Mouse (Mus musculus): Measurements from ENCODE around the gene Hvcn1. TPM values are rescaled to one million over a fixed set of nuclear protein-coding genes. Genes with fewer than 3 reads are reported as not detected.

Gene Hvcn1
- total RNA-seq, 2 experiments from 2014 or later, result 2.6 to 3.0 TPM

- Histone ChIP-seq H3K27ac (no peak overlapping the region), H3K4me3 (no peak overlapping the region)
- no peak for DNase-seq (ENCODE audit: low spot score in 2 of 2)
- TF ChIP-seq CTCF (conservative IDR thresholded peaks at IDR 0.05), result no peak
Measured at GRCm38 (mm10) chr5:122231431-122231830, 24.8 kb downstream of the Hvcn1 start.

GRCm38 (mm10) chr5:122232004-122232403 is 25.4 kb downstream of the Hvcn1 start:
- no peak for DNase-seq (ENCODE audit: low spot score in 2 of 2)
- Histone ChIP-seq H3K27ac (no peak overlapping the region), H3K4me3 (no peak overlapping the region)
- no peak for TF ChIP-seq CTCF (conservative IDR thresholded peaks at IDR 0.05)

DNA sequence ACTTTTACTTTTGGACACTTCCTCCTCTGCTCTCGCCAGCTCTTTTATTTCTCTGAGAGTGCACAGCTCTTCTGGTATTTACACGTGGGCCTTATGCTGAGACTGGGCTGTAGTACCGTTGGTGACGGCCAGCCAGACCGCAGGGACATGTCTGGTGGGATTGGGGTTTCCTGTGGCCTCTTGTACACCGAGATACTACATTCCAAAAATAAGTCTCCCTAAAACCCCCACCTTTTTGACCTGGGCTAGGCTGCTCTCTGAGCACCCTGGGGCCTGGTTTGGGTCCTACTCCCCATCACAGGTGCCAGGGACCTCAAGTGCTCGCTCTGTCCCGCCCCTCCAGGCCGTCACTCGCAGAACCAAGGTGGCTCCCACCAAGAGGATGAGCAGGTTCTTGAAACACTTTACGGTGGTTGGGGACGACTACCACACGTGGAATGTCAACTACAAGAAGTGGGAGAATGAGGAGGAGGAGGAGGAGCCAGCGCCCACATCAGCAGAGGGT is 26.5 kb downstream of the Hvcn1 start:
- no peak overlapping the region for H3K4me3 ChIP-seq
- no peak for DNase-seq (ENCODE audit: low spot score in 2 of 2)
- H3K27ac ChIP-seq, result no peak overlapping the region
- TF ChIP-seq CTCF (conservative IDR thresholded peaks at IDR 0.05), result no peak

GRCm38 (mm10) chr5:122233695-122234094 is 27.1 kb downstream of the Hvcn1 start:
- no peak overlapping the region for H3K27ac ChIP-seq
- no peak for DNase-seq (ENCODE audit: low spot score in 2 of 2)
- no peak overlapping the region for H3K4me3 ChIP-seq
- no peak for TF ChIP-seq CTCF (conservative IDR thresholded peaks at IDR 0.05)

DNA sequence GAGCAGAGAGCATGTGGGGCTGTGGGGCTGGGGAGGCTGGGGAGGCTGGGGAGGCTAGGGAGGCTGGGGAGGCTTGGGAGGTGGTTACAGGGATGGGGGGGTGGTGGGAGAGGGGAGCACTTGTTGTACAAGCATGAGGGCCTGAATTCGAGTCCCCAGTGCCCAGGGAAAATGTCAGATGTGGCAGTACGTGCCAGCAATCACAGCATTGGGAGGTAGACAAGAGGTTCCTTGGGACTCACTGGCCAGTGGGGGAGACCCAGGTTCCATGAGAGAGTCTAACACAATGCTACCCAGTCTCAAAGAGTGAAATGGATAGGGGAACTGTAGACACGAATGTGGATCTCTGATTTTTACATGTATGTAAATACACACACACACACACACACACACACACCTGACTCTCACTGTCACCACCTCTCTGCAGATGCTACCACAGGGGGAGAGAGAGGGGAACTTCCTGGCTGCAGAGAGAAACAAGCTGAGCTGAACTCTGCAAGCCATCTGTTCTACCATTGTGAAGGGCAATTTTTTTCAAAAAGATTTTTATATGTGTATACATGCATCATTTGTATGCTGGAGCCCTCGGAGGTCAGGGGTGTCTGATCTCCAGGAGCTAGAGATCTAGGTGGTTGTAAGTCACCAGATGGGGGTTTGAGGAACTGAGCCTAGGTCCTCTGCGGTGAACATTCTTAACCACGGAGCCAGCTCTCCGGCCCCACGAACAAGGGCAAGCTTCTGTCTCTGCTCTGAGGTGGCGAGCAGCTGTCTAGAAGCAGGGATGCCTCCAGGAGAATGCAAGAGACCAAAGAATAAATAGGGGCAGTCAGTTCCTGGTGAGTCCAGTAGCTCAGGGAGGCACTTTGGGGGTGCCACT is 28.0 kb downstream of the Hvcn1 start:
- Histone ChIP-seq H3K27ac (peak overlapping the region; percentile 80), H3K4me3 (no peak overlapping the region)

GRCm38 (mm10) chr5:122235196-122235836 is 28.7 kb downstream of the Hvcn1 start:
- peak; percentile 41 for TF ChIP-seq CTCF (conservative IDR thresholded peaks at IDR 0.05)
- Histone ChIP-seq H3K4me3 (no peak overlapping the region), H3K27ac (peak overlapping the region; percentile 80)
- no peak for DNase-seq (ENCODE audit: low spot score in 2 of 2)

More for the DNA sequence above, 28.0 kb downstream of the Hvcn1 start:
- TF ChIP-seq CTCF (conservative IDR thresholded peaks at IDR 0.05), result no peak
- no peak for DNase-seq (ENCODE audit: low spot score in 2 of 2)

GRCm38 (mm10) chr5:122237200-122237599 is 30.6 kb downstream of the Hvcn1 start:
- DNase-seq (ENCODE audit: low spot score in 2 of 2), result peak in 1 of 2 experiments; percentile 57
- peak overlapping the region; percentile 73 for H3K27ac ChIP-seq
- no peak for TF ChIP-seq CTCF (conservative IDR thresholded peaks at IDR 0.05)
- H3K4me3 ChIP-seq, result no peak overlapping the region

DNA sequence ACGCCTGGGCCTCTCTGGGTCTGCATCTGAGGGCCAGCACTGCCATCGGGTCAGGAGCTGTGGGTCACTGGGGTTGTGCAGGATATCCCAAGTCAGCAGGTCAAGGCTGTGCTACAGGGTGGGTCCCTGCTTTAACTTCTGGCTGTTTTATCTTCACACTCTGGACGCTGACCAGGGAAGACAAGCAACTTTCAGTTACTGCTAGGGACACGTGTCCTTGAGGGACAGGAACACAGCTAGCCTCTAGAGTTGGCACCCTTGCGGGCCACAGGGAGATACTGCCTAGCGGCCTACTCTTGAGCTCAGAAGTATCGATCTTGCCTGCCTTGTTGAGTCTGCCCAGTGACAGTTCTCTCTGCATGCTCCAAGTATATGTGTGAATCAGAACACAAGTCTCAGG is 33.0 kb downstream of the Hvcn1 start:
- no peak for DNase-seq (ENCODE audit: low spot score in 2 of 2)
- no peak for TF ChIP-seq CTCF (conservative IDR thresholded peaks at IDR 0.05)
- no peak overlapping the region for H3K27ac ChIP-seq
- H3K4me3 ChIP-seq, result no peak overlapping the region

GRCm38 (mm10) chr5:122240521-122240920 is 33.9 kb downstream of the Hvcn1 start:
- Histone ChIP-seq H3K27ac (peak overlapping the region; percentile 46; the same call in 1 of the 2 replicates), H3K4me3 (no peak overlapping the region)
- DNase-seq (ENCODE audit: low spot score in 2 of 2), result no peak
- TF ChIP-seq CTCF (conservative IDR thresholded peaks at IDR 0.05), result no peak

DNA sequence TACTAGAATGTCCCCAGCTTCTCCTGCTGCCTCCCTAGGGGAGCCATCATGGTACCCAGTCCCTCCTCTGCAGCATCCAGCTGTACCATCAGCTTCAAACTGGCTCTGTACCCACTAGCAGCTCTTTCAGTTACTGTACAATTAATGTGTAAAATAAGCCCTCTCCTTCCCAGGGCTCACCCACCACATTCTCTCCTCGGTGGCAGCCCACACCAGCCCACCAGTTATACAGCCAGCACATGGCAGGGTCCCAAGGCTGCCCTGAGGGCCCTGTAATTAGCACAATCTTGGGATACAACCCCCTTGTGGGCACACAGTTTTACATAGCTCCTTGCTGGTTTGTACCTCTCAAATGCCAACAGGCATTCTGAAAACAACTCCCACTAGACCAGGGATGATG is 34.4 kb downstream of the Hvcn1 start:
- H3K4me3 ChIP-seq, result no peak overlapping the region
- no peak for TF ChIP-seq CTCF (conservative IDR thresholded peaks at IDR 0.05)
- no peak for DNase-seq (ENCODE audit: low spot score in 2 of 2)
- H3K27ac ChIP-seq, result peak overlapping the region; percentile 46; the same call in 1 of the 2 replicates

DNA sequence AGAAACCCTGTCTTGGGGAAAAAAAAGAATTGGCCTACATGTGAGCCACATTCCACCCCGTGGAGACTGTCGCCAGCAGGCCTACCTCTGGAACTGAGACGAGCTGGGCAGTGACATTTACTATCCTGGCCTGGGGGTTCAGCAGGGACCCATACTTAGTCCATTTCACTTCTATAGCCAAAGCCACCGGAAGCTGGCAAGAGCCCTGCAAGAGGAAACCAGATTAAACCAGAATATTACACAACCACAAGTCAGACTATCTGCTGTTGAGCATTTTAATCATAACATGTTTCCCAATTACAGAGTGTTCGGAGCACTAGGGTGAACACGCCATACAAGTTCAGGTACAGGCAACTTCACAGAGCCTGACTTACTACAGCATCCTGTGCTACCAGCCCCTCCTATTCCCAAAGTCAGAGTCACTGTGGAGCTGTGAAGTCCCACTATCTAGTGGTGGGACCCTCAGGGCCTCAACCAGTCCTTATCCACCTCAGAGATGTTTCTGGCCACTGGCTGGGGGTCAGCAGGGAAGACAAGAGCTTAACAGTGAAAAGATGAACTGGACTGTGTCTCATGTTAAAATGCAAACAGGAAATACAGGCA is 36.0 kb downstream of the Hvcn1 start:
- TF ChIP-seq CTCF (conservative IDR thresholded peaks at IDR 0.05), result no peak
- no peak for DNase-seq (ENCODE audit: low spot score in 2 of 2)
- Histone ChIP-seq H3K4me3 (no peak overlapping the region), H3K27ac (peak overlapping the region; percentile 72)

DNA sequence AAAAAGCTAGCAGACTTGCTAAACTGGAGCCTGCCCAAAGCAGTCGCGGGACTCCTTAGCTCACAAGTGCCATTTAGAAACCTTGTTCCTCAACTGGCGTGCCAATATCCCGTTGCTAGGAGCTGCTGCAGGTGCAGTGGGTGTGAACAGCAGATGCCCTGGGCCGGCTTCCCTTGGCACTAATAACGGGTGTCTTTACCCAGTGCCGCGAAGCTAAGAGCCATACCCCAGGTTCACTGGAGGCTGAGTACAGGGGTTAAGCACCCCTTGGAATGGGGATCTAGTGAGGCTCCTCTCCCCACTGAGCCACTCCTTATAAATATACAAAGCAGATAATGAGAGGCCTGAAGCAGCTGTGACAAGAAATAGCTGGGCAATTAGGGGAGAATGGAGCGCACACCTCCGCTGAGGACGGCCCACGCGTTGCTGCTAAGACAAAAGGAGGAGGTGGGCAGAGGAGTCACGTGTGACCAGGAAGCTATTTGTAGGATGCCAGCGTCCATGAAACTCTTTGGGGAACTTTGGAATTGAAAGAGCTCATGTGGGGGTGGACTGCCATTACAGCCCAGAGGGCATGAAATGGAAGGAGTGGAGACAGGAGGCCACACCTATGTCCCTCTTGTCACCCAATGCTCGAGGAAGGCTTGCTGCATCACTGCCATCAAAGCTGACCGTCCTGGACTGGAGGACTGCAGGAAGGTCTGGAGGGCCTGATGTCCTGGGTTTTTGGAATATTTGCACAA is 37.3 kb downstream of the Hvcn1 start:
- TF ChIP-seq CTCF (conservative IDR thresholded peaks at IDR 0.05), result no peak
- Histone ChIP-seq H3K27ac (peak overlapping the region; percentile 72), H3K4me3 (no peak overlapping the region)
- DNase-seq (ENCODE audit: low spot score in 2 of 2), result no peak

Data from layer of hippocampus, adult 2 months (tissue).